Mouse (Mus musculus) heart, embryonic 14.5 days (tissue): ENCODE data around the gene BC051665. TPM values are rescaled to one million over a fixed set of nuclear protein-coding genes. Genes with fewer than 3 reads are reported as not detected.

Source experiments
- polyA plus RNA-seq: library from polyadenylated mRNA; unstranded; fragments of >200 nt; fragmentation: Nextera tagmentation; extraction: Ambion mirVana; gene quantifications from 2 replicates; pipeline ENCODE4 v1.2.1, GENCODE M21; 2014

BC051665 gene
- polyA plus RNA-seq, 1 experiment from 2014 or later: not detected

Other genes with a start within 250 kb of the BC051665 start
- gene Dapk1, start 184.4 kb downstream of the BC051665 start, polyA plus RNA-seq: 5.5 and 8.2 TPM in 2 replicates
- not detected in 2 replicates for gene Ctsll3, start 16.5 kb upstream of the BC051665 start, polyA plus RNA-seq
- 0.30 TPM in 1 of 2 replicates, not detected in the other for gene 4930486L24Rik, start 78.1 kb upstream of the BC051665 start, polyA plus RNA-seq
- gene Gm49392, start 110.5 kb upstream of the BC051665 start, polyA plus RNA-seq: 0.50 TPM in 1 of 2 replicates, not detected in the other
- gene Ctla2b, start 111.1 kb upstream of the BC051665 start, polyA plus RNA-seq: 7.1 and 8.5 TPM in 2 replicates
- gene Tpbpb, start 118.5 kb upstream of the BC051665 start, polyA plus RNA-seq: not detected in 2 replicates
- not detected in 2 replicates for gene Gm49393, start 149.2 kb upstream of the BC051665 start, polyA plus RNA-seq
- 4.1 and 6.9 TPM in 2 replicates for gene Gm49391, start 150.2 kb upstream of the BC051665 start, polyA plus RNA-seq
- gene Ctla2a, start 150.3 kb upstream of the BC051665 start, polyA plus RNA-seq: 92.7 and 107 TPM in 2 replicates
- not detected in 2 replicates for gene Tpbpa, start 155.6 kb upstream of the BC051665 start, polyA plus RNA-seq
- 0.20 TPM in 1 of 2 replicates, not detected in the other for gene Ctsj, start 219.6 kb upstream of the BC051665 start, polyA plus RNA-seq